Mouse (Mus musculus) left cerebral cortex, postnatal 10 days (tissue): ENCODE results near the gene Banp. TPM values are rescaled to one million over a fixed set of nuclear protein-coding genes. Genes with fewer than 3 reads are reported as not detected.

Source experiments
- DNase-seq, 2 experiments: peaks; one replicate each; pipeline ENCODE4 v3.0.0; 2021 to 2022; ENCODE audit warnings: low spot score in 2 of 2, mixed read lengths in 1 of 2; ENCODE audit errors: extremely low spot score in 1 of 2
- intact Hi-C: fragments of 180-260 bp; cut with DNase I; formaldehyde crosslinking; loops from one replicate; pipeline ENCODE4 v1.15.1; 2025
- total RNA-seq, 2 experiments: library from RNA; stranded (reverse); gene quantifications; 2 replicates each; pipeline ENCODE4 v1.2.3; 2021

The Banp gene
- total RNA-seq, 2 experiments from 2014 or later = 20.8 to 22.7 TPM

DNA sequence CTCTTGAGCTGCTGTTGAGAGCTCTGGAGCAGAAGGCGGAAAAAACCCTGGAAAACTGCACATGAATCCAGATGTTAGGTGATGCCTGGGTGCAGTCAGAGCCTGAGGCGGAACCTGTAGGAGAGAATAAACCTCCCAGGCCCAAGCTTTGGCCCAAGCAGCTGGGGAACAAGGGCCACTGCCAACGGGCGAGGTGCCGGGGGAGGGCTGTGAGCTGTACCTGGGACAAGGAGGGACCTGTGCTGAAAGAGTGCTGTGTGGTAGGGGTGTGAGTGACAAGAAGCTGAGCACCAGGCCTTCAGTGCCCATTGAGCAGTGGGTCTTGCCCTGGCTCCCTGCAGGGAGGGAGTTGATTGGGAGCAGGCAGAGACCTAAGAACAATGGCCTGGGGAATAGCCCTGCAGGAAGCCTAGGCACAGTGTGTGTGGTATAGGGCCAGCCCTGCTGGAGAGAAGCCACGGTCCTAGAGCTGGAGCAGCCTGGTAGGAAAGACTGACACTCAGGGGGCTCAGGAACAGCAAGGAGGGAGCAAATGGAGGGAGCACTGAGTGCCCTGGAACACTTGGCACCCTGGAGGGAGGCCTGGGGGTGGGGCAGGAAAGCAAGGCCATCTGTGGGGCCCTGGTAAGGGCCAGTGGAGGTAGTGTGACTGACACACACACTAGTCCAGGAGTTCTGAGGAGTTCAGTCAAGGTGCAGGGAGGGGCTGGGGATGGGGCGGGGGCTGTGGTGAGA lies 17.3 kb downstream of the Banp start:
- DNase-seq = no peak
- intact Hi-C loops = no loop called here

DNA sequence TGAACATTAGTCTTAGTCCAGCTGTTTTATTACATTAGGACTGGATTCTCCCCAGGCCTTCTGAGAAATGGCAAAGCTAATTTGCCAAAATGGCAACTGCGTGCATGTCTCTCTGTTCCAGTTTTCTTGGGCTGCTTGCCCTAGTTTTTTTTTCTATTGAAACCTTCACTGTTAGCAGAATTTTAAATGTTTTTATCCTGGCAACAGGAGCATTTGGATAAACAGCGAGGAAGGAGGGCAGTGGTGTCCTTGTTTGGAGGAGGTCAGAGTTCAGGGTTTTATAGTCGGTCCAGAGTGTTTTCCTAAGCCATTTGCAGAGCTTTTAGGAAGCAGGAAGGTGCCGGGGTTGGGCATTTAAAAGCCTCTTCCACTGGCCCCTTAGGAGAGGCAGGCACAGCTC lies 18.4 kb downstream of the Banp start:
- DNase-seq = no peak
- intact Hi-C loops = no loop called here

DNA sequence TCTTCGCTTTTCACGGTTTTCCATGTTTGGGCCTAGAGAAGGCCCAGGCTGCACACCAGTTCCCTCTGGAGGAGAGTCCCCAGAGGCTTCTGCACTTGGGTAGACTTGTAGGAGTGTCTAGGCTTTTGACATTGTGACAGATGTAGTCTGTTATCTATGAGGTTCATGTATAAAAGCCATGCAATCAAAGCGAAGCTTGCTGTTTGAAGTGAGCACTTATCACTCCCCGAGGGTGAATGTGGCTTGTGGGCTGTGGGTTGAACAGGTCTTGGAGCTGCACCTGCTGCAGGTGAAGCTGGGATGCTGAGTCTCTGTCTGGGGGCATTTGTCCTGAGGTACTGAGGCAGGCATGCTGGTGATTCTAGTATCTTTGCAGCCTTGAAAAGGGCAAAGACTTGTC lies 19.0 kb downstream of the Banp start:
- DNase-seq = no peak
- intact Hi-C loops = no loop called here

DNA sequence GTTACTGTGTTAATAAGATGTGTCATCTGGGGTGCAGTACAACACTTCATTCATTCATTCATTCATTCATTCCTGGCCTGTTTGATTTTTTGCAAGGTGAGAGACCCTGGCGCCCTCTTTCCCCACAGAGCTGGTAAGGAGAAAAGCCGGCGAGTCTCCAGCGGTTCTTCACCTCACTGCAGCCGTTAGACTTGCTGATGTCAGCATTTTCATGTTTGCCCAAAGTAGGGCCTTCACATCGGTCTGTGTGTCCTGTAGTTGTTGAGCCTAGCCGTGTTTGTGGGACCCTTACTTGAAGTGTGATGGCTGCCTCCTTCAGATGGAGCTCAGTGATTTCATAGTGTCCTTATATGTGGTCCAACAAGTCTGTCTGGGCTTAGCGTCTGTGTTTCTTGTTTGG lies 20.7 kb downstream of the Banp start:
- DNase-seq = no peak
- intact Hi-C loops = no loop called here

DNA sequence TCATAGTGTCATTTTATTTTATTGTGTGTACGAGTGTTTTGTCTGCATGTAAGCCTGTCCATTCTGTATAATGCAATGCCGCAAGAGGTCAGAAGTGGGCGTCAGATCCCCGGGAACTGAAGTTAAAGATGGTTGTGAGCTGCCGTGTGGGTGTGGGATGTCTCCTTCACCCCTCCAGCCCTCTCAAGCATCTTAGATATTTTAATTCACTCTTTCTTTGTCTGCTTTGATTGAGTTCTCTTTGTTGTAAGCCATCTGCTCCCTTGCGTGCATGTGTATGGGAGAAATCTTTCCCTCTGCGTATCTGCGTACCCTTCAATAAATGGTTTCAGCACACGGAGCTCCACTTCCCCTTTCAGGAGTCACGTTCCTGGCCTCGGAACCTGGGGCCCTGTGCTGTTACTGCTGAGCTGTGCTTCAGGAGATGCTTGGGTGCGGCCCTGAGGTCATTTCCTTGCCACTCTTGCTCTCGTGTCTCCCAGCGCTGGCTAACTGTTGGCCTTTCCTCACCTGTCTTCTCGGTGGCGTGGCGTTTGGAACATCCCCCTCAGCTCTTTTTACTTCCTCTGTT lies 22.0 kb downstream of the Banp start:
- intact Hi-C loops = no loop called here
- no peak for DNase-seq

DNA sequence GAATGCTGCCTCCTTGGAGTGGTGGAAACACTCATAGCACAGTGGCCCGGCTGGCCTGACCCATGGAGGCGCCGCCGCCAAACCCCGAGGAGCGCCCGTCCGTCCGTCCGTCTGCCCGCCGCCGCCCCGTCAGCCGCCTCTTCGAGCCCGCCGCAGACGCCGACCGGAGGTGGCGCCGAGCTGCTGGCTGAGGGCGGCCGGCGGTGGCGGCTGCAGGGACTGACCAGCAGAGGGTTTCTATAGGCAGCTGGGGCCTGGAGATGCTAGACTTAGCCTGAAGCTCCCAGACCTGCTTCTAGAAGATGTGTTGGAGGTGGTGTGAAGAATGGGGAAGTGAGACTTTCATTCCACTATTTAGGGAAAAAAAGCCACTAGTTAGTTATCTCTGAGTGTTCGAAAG lies 24.4 kb downstream of the Banp start:
- intact Hi-C loops = no loop called here

DNA sequence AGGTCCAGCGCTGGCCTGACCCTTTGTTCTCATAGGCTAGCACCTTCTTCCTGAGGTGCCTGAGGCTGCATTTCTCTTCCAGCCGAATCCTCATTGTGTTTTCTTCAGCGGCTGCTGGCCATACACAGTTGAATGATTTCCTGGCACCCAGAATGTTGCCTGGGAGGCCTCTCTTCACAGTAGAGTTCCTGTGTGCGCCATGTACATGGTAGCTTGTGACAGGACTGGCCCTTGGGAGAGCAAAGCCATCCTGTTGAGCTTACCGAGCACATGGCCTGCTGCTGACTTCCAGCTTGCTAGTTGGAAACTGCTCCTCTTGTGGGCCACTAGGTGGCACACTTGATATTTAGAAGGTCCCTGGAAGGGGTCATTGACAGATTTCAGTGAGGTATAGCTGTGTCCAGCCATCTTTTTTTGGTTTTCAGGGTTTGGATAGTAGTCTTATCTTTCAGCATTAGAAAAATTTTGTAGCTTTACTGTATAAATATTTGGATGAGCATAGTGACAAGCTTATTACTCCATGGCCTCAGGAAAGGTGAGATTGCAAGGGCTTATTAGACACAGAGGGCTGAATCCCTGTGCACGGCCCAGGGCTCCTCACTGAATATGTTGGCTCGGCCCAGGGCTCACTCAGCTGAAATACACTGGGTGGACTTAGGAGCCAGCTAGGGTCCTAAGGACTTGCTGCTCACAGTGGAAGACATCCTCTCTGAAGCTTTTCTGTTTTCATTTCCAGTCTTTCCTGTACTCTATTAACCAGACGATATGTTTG lies 28.5 kb downstream of the Banp start:
- DNase-seq = peak in 1 of 2 experiments; percentile 61
- intact Hi-C loops = loop anchor here (5.0 kb wide), 1 partner anchor 294 kb away; no protein-coding TSS in a partner anchor

More for the DNA sequence above, 24.4 kb downstream of the Banp start:
- DNase-seq = no peak

DNA sequence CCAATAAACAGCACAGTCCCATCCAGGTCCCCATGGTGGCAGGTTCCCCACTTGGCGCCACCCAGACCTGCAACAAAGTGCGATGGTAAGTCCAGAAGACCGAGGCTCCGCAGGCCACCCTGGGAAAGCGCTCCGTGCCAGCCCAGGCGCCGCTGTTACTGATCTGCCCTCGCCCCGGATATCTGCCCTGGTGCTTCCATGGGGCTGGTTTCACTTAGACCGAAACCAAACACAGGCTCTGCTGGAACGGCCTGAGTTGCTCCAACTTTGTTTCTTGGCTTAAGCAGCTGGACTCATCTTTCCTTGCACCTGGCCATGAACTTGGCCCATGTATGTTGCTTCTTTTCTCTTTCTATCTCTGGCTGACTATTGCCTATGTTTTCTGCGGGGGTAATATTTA lies 29.1 kb downstream of the Banp start:
- no peak for DNase-seq

DNA sequence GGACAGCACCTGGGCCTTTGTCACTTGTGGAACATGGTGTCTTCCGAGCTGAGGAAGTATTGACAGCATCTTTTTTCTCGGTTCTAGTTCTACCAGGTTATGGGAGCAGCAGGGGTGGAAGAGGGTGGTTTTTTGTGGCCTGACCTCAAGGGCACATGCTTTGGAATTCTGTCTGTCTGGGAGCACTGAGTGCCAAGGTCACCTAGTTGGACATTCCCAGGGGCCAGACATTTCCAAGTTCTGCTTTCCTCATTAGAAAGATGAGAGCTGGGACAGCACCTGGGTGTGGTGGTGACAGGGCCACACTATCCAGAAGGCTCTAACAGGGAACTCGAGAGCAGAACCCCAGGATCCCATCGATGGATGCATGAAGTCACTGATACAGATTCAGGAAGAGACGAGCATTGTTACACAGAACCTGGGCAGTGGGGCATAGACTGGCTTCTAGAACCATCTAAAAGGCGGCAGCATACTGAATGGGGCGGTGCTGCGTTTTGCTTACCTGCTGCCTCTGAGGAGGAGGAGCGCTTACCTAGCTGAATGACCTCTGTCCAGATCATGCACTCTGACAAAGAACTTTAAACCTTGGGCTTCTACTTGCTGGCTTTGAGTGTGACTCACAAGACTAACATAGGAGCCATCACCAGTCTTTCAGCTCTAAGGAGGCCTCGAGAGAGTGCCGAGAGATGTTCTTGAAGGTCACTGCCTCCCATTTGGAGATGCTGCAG lies 31.4 kb downstream of the Banp start:
- no peak for DNase-seq

More for the DNA sequence above, 29.1 kb downstream of the Banp start:
- intact Hi-C loops = loop anchor here (5.0 kb wide), 1 partner anchor 294 kb away; no protein-coding TSS in a partner anchor

DNA sequence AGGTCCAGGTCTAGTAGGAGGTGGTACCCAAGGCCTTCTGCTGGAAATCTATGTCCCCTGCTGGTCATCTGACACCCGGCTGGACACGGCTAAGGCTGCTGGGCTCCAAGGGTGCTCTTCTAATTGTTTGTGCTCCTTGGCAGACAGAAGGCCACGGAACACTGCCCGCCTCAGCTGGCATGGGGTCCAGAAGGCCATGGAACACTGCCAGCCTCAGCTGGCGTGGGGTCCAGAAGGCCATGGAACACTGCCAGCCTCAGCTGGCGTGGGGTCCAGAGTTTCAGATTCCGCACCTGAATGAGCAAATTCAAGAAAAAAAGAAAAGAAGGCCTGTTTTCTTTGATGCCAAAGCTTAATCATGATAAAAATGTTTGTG lies 32.0 kb downstream of the Banp start:
- intact Hi-C loops = loop anchor here (5.0 kb wide), 1 partner anchor 351 kb away; no protein-coding TSS in a partner anchor
- peak in 1 of 2 experiments; percentile 33 for DNase-seq

More for the DNA sequence above, 31.4 kb downstream of the Banp start:
- intact Hi-C loops = loop anchor here (5.0 kb wide), 1 partner anchor 351 kb away; no protein-coding TSS in a partner anchor

DNA sequence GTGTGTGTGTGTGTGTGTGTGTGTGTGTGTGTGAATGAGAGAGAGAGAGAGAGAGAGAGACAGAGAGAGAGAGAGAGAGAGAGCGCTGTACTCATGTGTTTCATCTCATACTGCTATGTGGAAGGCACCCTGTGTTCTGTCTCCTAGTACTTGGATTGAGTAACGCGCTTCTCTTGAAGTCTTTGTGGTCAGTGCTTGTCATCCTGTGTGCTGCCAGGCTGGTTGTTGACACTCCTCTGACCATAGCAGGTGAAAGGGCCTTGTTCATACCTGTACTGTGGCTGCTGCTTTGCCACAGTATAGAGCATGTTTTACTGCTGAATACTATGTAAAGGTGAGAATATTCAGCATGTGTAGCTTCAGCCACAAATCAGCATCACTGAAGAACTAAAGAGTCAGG lies 36.1 kb downstream of the Banp start:
- DNase-seq = no peak
- intact Hi-C loops = no loop called here

DNA sequence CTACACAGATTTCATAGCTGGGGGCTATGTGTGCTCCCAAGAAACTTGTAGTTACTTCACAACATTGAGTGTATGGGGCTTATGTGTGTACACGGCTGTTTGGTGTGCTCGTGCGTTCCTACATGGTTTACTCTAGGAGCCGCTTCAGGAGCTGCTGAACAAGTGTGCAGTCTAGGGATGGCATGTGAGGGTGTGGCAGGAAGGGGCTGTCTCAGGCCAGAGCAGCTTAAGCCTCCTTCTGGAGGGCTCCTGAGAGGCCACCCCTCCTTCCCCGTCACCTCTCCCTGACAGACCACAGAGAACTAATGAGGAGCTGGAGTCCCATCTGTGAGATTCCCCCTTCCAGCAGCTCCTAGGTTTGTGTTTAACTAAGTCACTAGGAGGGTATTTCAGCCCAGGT lies 38.3 kb downstream of the Banp start:
- intact Hi-C loops = no loop called here
- DNase-seq = no peak

DNA sequence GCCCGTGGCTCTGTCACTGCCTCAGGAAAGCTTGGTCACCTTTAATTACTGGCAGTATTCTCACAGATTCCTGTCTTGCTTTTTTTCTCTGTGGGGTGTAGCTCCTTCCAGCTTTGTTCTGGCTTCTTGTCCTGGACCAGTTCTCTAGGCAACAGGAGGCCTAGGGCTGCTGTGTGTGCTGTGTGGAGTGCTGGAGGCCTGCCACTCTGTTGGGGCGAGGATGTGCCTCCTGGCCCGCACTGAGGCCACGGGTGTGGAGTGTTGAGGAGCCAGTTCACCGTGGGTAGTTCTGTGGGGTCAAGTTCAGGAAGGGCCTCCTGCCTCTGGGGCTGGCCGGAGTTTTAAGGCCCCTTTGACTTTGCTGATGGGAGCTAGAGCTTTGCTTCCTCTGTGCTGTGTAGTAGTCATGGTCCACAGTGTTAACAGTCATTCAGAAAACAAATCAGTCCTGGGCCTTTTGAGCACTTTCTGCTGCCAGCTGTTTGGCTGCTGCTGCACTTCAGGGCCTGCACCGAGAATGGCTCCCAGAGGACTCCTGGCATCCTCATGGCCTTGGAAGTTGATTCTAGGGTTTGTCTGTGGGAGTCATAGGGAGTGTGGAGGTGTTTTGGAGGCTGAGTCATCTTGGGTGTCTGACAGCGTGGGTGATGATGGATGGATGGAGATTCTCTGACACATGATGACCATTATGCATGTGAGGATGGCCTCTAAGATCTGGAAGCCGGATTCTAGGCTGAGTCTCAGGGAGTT lies 41.1 kb downstream of the Banp start:
- intact Hi-C loops = loop anchor here (5.0 kb wide), 1 partner anchor 242 kb away; no protein-coding TSS in a partner anchor

DNA sequence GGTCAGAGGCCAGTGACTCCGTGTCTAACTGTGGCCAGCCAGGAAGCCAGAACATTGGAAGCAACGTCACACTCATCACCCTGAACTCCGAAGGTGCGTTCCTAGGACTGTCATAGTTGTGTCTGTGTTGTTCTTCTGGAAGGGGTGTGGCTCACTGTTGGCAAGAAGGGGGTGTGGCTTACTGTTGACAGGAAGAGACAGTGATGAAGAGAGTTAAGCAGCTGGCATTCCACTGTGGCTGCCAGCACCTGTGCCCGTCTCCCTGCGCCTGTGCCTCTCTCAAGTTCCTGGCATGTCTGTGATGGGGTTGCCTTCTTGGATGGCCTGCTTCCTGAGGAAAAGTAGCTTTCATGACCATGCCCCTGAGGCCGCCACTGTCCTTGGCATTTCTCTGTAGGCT lies 42.1 kb downstream of the Banp start:
- intact Hi-C loops = loop anchor here (5.0 kb wide), 1 partner anchor 241 kb away; no protein-coding TSS in a partner anchor
- DNase-seq = no peak

More for the DNA sequence above, 41.1 kb downstream of the Banp start:
- no peak for DNase-seq

DNA sequence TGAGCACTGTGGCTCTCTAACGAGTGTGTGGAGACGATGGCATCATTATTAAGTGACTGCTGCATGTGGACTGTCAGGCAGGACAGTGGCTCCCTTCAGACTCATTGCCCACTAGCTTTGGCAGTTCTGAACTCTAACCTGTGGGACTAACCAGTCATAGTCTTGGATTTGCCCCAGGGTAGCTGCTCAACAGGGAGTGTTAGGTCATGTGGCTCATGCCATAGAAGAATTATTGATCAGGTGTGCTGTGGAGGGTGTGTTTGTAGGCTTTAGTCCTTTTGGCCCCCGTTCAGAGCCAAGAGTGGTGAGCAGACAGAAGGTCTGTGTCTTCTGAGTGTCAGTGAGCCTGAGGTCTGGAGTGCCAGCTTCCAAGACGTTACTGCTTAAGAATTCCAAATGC lies 43.4 kb downstream of the Banp start:
- no peak for DNase-seq
- intact Hi-C loops = loop anchor here (5.0 kb wide), 1 partner anchor 239 kb away; no protein-coding TSS in a partner anchor

DNA sequence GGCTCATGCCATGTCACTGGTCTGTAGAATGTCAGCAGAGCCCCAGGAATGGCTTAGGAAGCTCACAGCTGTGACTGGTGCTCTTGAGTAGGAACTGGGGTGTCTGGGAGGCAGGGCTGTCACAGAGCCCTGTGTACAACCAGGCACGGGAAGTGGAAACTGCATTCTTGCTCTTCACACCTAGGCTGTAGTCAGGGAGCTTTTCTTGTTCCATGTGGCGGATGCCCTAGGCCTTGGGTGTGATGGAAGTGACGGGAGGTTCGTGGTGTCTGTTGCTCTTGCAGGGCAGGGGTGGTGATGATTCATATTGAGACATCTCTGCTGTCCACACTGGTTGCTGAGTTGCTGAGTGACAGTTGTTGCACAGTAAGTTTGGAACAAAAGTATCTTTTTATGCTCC lies 45.6 kb downstream of the Banp start:
- intact Hi-C loops = no loop called here
- DNase-seq = no peak

DNA sequence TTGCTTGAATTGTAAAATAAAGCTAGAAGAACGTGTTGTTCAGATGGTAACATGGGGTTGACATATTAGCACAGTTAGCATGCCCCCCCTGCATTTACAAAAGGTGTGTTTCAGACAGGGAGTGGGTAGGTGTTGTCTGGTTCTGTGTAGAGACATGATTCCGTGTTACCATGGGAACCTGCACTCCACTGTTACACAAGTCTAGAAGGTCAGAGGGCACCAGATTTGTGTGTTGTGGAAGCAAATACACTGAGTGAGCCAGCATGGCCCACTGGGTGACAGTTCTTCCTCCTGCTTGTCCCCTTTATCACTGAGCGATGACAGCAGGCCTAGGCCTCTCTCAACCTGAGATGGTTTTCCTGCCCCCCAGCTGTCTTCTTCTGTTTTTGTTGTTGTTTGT lies 46.3 kb downstream of the Banp start:
- intact Hi-C loops = no loop called here
- no peak for DNase-seq

DNA sequence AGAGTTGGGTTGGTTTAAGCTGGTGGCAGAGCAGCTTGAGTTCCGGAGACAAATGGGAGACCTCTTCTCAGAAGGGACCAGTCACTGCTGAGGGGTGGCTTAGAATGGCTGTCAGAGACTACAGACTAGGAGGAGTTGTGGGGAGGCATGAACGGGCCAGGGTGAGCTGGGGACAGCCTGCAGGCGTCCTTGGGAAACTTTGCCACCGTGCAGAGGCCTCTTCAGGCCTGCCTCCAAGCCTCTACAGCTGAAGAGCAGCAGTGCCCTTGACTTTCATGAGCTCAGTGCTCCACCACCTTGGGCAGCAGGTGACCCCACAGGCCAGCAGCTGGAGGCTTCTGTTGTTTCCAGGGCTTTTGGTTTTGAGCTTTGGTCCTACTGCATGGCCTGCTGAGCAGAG lies 49.1 kb downstream of the Banp start:
- DNase-seq = no peak
- intact Hi-C loops = no loop called here
